Mouse (Mus musculus): ENCODE measurements around the gene Nub1.

GRCm38 (mm10) chr5:24752175-24752498 lies 66.8 kb downstream of the Nub1 start:
- TF ChIP-seq CTCF (IDR thresholded peaks at IDR 0.05; ENCODE audit: extremely low read depth, insufficient read depth, insufficient read length, insufficient replicate concordance) (no peak), POLR2A (IDR thresholded peaks at IDR 0.05; ENCODE audit: low read depth, low read length) (no peak)

Measured in spleen, adult 2 months (tissue).